ENCODE assay signal across 11 mouse cellular contexts in the genomic region with DNA sequence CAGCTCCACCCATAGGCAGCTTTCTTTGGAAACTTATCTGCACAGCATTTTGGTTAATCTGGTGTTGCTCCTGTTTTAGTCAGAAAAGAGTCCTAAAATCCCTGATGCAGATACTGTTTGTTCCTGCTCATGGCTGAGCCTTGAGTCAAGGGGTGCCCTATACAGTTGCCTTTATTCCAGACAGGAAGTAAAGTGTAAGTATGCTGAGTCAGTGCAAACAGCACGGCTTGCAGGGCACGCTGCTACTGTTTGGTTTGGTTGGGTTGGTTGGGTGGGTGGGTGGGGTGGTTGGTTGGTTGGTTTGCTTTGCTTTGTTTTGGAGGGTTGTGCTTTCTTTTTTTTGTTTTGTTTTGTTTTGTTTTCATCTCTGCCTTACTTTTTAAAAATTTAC.
DNase-seq lines count a peak whose midpoint lies in the region; ATAC-seq and TF ChIP-seq lines count a peak whose summit lies in the region.
"Had no signal": no experiment of that assay in that cellular context is flagged by ENCODE, and none has a peak within 500 bp of the region (broad histone marks: within the 10 kb centered on the region; RNA-seq: fewer than 3 reads in every experiment).

No protein-coding gene starts in this region.

- no peak for TF ChIP-seq CTCF in lung, postnatal 0 days (IDR thresholded peaks at IDR 0.05)
- TF ChIP-seq CTCF in embryonic fibroblast, embryonic 13.5 days (IDR thresholded peaks at IDR 0.05; ENCODE audit: borderline replicate concordance, insufficient read depth, low read length), result no peak

- no peak overlapping the region for H3ac ChIP-seq in myocyte (ENCODE audit: control insufficient read depth, insufficient read length)

- no peaks in the 10 kb centered on the region for H3K27me3 ChIP-seq in heart, embryonic 15.5 days
- no peaks in the 10 kb centered on the region for H3K27me3 ChIP-seq in lung, postnatal 0 days (replicated peaks; ENCODE audit: insufficient read depth, low read length)
- no peaks in the 10 kb centered on the region for H3K27me3 ChIP-seq in myocyte (ENCODE audit: control insufficient read depth, insufficient read depth, insufficient read length)
- H3K27me3 ChIP-seq: liver, embryonic 13.5 days had no signal

- TF ChIP-seq EP300 in lung, postnatal 0 days (IDR thresholded peaks at IDR 0.05), result no peak

- no peak for ATAC-seq in heart, embryonic 15.5 days (replicated peaks; ENCODE audit: insufficient number of reproducible peaks, insufficient read depth, low FRiP score, low read depth)
- ATAC-seq in lung, postnatal 0 days, result peak; percentile 55
- ATAC-seq: activated CD4-positive, CD25-positive, alpha-beta regulatory T cell, adult 4 months had no signal

- no peak overlapping the region for H3K4me2 ChIP-seq in heart, embryonic 15.5 days
- H3K4me2 ChIP-seq in lung, postnatal 0 days (replicated peaks; ENCODE audit: low read depth, low read length), result no peak overlapping the region
- H3K4me2 ChIP-seq in myocyte (ENCODE audit: low read depth), result peak overlapping the region; percentile 31
- H3K4me2 ChIP-seq: liver, embryonic 13.5 days had no signal

- no peak for TF ChIP-seq POLR2A in embryonic fibroblast, embryonic 13.5 days (IDR thresholded peaks at IDR 0.05; ENCODE audit: low read depth, low read length)
- TF ChIP-seq POLR2A in myocyte (IDR thresholded peaks at IDR 0.05; ENCODE audit: insufficient read length, low read depth), result no peak

- peaks cover 26% of the 10 kb centered on the region for H3K4me1 ChIP-seq in heart, embryonic 15.5 days (replicated peaks)
- peaks cover 4% of the 10 kb centered on the region; the same call in 1 of the 2 replicates for H3K4me1 ChIP-seq in lung, postnatal 0 days (ENCODE audit: insufficient read depth, low read depth, low read length)
- H3K4me1 ChIP-seq in embryonic fibroblast, embryonic 13.5 days (ENCODE audit: control insufficient read depth, insufficient read depth, low read length), result peaks cover 14% of the 10 kb centered on the region

- H3K4me3 ChIP-seq in heart, embryonic 15.5 days, result no peak overlapping the region
- H3K4me3 ChIP-seq in lung, postnatal 0 days (ENCODE audit: low read depth, low read length), result no peak overlapping the region
- H3K4me3 ChIP-seq in embryonic fibroblast, embryonic 13.5 days (ENCODE audit: insufficient read depth, low read length), result no peak overlapping the region
- H3K4me3 ChIP-seq in myocyte, result no peak overlapping the region
- H3K4me3 ChIP-seq: liver, embryonic 13.5 days had no signal

- intact Hi-C loops in heart, postnatal 25 days (cut with DNase I), result no loop called here

- peak overlapping the region; percentile 52 for H3K27ac ChIP-seq in heart, embryonic 15.5 days
- H3K27ac ChIP-seq in lung, postnatal 0 days (ENCODE audit: low read length), result no peak overlapping the region
- peak overlapping the region; percentile 50 for H3K27ac ChIP-seq in embryonic fibroblast, embryonic 13.5 days (ENCODE audit: insufficient read depth, low read length)
- H3K27ac ChIP-seq: liver, embryonic 13.5 days had no signal

- WGBS in heart, embryonic 15.5 days, result 47% methylated on average over 2 of the region's 2 CpGs
- 36% methylated on average over 2 of the region's 2 CpGs for WGBS in lung, postnatal 0 days

- no peak for DNase-seq in heart, postnatal 25 days (ENCODE audit: low spot score)
- DNase-seq in lung, postnatal 0 days (ENCODE audit: low spot score), result peak; percentile 25
- no peak for DNase-seq in lung, postnatal 14 days
- DNase-seq in cerebellum, adult 9-10 months, result no peak
- DNase-seq in c-Kit-positive CD71-positive TER-119-positive erythroid progenitor cells, embryonic 14.5 days (ENCODE audit: low spot score), result no peak
- DNase-seq: cerebellum, adult 18-20 months; liver, embryonic 13.5 days had no signal

- H3K79me2 ChIP-seq in myocyte (ENCODE audit: control insufficient read depth, insufficient read depth), result no peaks in the 10 kb centered on the region

- no peaks in the 10 kb centered on the region for H3K9me3 ChIP-seq in heart, embryonic 15.5 days (replicated peaks)
- no peaks in the 10 kb centered on the region for H3K9me3 ChIP-seq in lung, postnatal 0 days (ENCODE audit: low read length)
- H3K9me3 ChIP-seq: liver, embryonic 13.5 days had no signal

- H3K36me3 ChIP-seq in heart, embryonic 15.5 days, result peaks cover 4% of the 10 kb centered on the region; the same call in 1 of the 2 replicates
- H3K36me3 ChIP-seq in lung, postnatal 0 days (ENCODE audit: insufficient read depth, low read length), result no peaks in the 10 kb centered on the region
- no peaks in the 10 kb centered on the region for H3K36me3 ChIP-seq in myocyte (ENCODE audit: control insufficient read depth, insufficient read depth)
- H3K36me3 ChIP-seq: liver, embryonic 13.5 days had no signal

- no peak overlapping the region for H3K9ac ChIP-seq in heart, embryonic 15.5 days
- H3K9ac ChIP-seq in lung, postnatal 0 days (replicated peaks; ENCODE audit: low read depth), result no peak overlapping the region
- H3K9ac ChIP-seq: liver, embryonic 13.5 days had no signal

TF ChIP-seq in myocyte, 11 proteins besides CTCF, POLR2A, EP300 and RAD21:
- TF ChIP-seq TCF3 (IDR thresholded peaks at IDR 0.05; ENCODE audit: insufficient read length, low read depth) (no peak), MAX (IDR thresholded peaks at IDR 0.05; ENCODE audit: low read depth) (no peak), USF1 (IDR thresholded peaks at IDR 0.05; ENCODE audit: low read depth) (no peak), REST (IDR thresholded peaks at IDR 0.05; ENCODE audit: insufficient read depth, insufficient read length) (no peak), CEBPB (IDR thresholded peaks at IDR 0.05; ENCODE audit: insufficient read depth, poor library complexity, severe bottlenecking) (no peak), TCF12 (IDR thresholded peaks at IDR 0.05; ENCODE audit: insufficient read depth, poor library complexity, severe bottlenecking) (no peak), MYOD1 (IDR thresholded peaks at IDR 0.05; ENCODE audit: control insufficient read depth in 1 of 3, insufficient read length in 2 of 3, low read depth in 2 of 3) (no peak), MYOG (IDR thresholded peaks at IDR 0.05; ENCODE audit: control insufficient read depth in 1 of 3, insufficient read depth in 1 of 3, insufficient read length in 2 of 3, low read depth in 2 of 3) (no peak)
